Mouse (Mus musculus): ENCODE data around the gene Gm9970. TPM values are rescaled to one million over a fixed set of nuclear protein-coding genes. Genes with fewer than 3 reads are reported as not detected.

The Gm9970 gene
- polyA plus RNA-seq, 1 experiment from 2014 or later = 0.60 TPM

DNA sequence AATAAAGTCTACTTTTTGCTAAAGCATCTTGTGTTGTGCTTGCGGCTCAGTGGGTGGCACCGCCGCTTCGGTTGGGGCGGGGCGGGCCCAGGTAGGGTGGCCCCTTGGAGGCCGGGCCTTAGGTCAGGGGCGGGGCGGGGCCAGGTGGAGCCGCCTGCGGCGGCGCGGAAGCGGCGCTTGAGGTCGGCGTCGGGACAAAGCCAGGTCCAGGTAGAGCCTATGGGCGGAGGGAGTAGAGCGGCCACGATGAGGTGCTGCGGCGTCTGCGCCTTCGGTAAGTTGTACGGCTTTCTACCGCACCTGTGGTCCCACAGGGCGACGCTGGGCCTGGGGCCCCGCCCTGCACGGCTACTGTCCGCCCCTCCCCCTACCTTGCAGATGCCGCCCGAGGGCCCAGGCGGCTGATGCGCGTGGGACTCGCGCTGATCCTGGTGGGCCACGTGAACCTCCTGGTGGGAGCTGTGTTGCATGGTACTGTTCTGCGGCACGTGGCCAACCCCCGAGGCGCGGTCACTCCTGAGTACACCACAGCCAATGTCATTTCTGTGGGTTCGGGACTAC, 10.6 kb upstream of the Gm9970 start, which contains the start of gene Krtcap3:
TSS of gene Krtcap3 (plus strand) at position 151 of the 561 bp plus-strand sequence.
- H3K9me3 ChIP-seq (ENCODE audit: control insufficient read depth, low read length) = no peaks in the 10 kb centered on the region
- 13% methylated on average over 47 of the region's 47 CpGs for WGBS
- peak within 1 kb of the TSS; percentile 42 for H3K4me2 ChIP-seq (ENCODE audit: low read length)
- H3K27me3 ChIP-seq (replicated peaks; ENCODE audit: control insufficient read depth, insufficient read depth, low read length) = no peaks in the 10 kb centered on the region
- peaks cover 14% of the 10 kb centered on the region for H3K4me1 ChIP-seq (replicated peaks; ENCODE audit: control insufficient read depth, insufficient read depth, low read length)
- peak within 1 kb of the TSS; percentile 35 for H3K4me3 ChIP-seq (ENCODE audit: low read depth, low read length)
- DNase-seq (ENCODE audit: low spot score) (peak; percentile 81), ATAC-seq (replicated peaks; ENCODE audit: low FRiP score, low TSS enrichment, low read depth) (peak; percentile 89)
- H3K27ac ChIP-seq (ENCODE audit: low read depth) = peak within 1 kb of the TSS; percentile 67
- peaks cover 86% of the 10 kb centered on the region for H3K36me3 ChIP-seq (ENCODE audit: control insufficient read depth, insufficient read depth, low read length)
- peak within 1 kb of the TSS; percentile 39 for H3K9ac ChIP-seq (ENCODE audit: low read length)

DNA sequence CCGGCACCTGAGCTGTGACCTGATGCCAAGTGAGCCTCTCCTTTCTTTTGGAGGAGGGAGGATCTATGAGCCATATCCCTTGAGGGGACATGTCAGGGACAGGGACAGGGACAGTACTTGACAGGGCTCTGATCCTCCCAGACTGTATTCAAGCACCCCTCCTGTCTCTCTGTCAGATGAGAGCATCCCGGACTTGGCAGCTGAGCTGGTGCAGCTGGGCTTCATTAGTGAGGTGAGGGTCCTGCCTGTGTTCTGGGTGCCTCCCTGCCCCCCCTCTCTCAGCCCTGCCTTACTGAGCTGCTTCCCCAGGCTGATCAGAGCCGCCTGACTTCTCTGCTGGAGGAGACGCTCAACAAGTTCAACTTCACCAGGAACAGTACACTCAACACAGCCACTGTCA, 9.7 kb upstream of the Gm9970 start:
- H3K27me3 ChIP-seq (replicated peaks; ENCODE audit: control insufficient read depth, insufficient read depth, low read length) = no peaks in the 10 kb centered on the region
- H3K9me3 ChIP-seq (ENCODE audit: control insufficient read depth, low read length) = no peaks in the 10 kb centered on the region
- no peak overlapping the region for H3K4me2 ChIP-seq (ENCODE audit: low read length)
- no peak overlapping the region for H3K9ac ChIP-seq (ENCODE audit: low read length)
- peaks cover 91% of the 10 kb centered on the region for H3K36me3 ChIP-seq (ENCODE audit: control insufficient read depth, insufficient read depth, low read length)
- ATAC-seq (replicated peaks; ENCODE audit: low FRiP score, low TSS enrichment, low read depth) (no peak), DNase-seq (ENCODE audit: low spot score) (peak; percentile 57)
- peaks cover 14% of the 10 kb centered on the region for H3K4me1 ChIP-seq (replicated peaks; ENCODE audit: control insufficient read depth, insufficient read depth, low read length)
- no peak overlapping the region for H3K27ac ChIP-seq (ENCODE audit: low read depth)
- no peak overlapping the region for H3K4me3 ChIP-seq (ENCODE audit: low read depth, low read length)
- 57% methylated on average over 4 of the region's 4 CpGs for WGBS

DNA sequence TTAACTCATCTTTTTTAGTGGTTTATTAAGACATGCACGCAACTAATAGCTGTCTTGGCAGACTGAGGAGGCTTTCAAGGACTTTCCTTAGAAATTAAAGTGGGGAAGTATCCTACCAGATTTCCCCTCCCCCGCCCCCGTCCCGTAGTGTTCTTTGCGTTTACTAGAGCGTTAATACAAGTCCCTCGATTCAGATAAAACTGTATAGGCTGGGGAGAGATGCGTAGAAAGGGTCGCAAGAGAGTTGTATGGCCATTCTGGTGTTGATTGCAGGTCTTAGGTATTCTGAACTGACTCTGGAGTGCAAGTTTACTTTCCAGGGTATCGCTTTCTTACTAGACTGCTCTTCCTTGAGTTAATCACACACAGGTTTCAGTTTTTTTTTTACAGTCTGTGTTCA, 1.2 kb upstream of the Gm9970 start:
- Histone ChIP-seq H3K27me3 (replicated peaks; ENCODE audit: control insufficient read depth, insufficient read depth, low read length) (no peaks in the 10 kb centered on the region), H3K4me3 (ENCODE audit: low read depth, low read length) (peak overlapping the region; percentile 80), H3K27ac (ENCODE audit: low read depth) (no peak overlapping the region; the same call in 1 of the 2 replicates), H3K36me3 (ENCODE audit: control insufficient read depth, insufficient read depth, low read length) (peaks cover 37% of the 10 kb centered on the region), H3K9me3 (ENCODE audit: control insufficient read depth, low read length) (no peaks in the 10 kb centered on the region), H3K9ac (ENCODE audit: low read length) (peak overlapping the region; percentile 97), H3K4me2 (ENCODE audit: low read length) (peak overlapping the region; percentile 86), H3K4me1 (replicated peaks; ENCODE audit: control insufficient read depth, insufficient read depth, low read length) (peaks cover 8% of the 10 kb centered on the region)
- 25% methylated on average over 10 of the region's 10 CpGs for WGBS
- DNase-seq (ENCODE audit: low spot score) (no peak), ATAC-seq (replicated peaks; ENCODE audit: low FRiP score, low TSS enrichment, low read depth) (no peak)

DNA sequence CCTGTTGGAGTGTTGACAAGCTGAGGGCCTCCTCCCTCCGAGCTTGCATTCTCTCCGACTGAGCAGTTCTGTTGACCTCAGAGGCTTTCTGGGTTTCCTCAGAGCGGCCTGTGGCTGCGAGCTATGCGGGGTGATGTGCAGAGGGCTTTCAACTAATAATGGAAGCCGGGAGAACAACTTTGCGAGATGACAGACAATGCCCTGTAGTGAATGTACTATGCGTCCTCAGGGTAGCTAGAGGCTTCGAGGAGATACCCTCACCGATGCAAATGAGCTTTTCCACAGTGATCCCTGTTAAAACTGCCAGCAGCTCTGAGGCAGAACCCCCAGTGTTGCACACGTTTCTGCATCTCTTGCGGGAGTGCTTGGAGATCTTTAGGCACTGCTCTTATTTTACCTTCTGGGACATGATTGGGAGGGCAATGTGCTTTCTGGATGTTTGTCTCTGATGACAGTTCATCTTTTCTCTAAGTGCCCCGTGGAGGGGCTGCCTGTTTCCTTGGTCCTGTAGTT, 546 bp upstream of the Gm9970 start:
- Histone ChIP-seq H3K9me3 (ENCODE audit: control insufficient read depth, low read length) (no peaks in the 10 kb centered on the region), H3K9ac (ENCODE audit: low read length) (peak overlapping the region; percentile 97), H3K4me3 (ENCODE audit: low read depth, low read length) (peak overlapping the region; percentile 80), H3K4me2 (ENCODE audit: low read length) (peak overlapping the region; percentile 86), H3K27ac (ENCODE audit: low read depth) (peak overlapping the region; percentile 96), H3K27me3 (replicated peaks; ENCODE audit: control insufficient read depth, insufficient read depth, low read length) (no peaks in the 10 kb centered on the region), H3K4me1 (replicated peaks; ENCODE audit: control insufficient read depth, insufficient read depth, low read length) (peaks cover 8% of the 10 kb centered on the region), H3K36me3 (ENCODE audit: control insufficient read depth, insufficient read depth, low read length) (peaks cover 30% of the 10 kb centered on the region)
- no peak for ATAC-seq (replicated peaks; ENCODE audit: low FRiP score, low TSS enrichment, low read depth)
- WGBS = under 1% methylated on average over 13 of the region's 13 CpGs
- DNase-seq (ENCODE audit: low spot score) = no peak

DNA sequence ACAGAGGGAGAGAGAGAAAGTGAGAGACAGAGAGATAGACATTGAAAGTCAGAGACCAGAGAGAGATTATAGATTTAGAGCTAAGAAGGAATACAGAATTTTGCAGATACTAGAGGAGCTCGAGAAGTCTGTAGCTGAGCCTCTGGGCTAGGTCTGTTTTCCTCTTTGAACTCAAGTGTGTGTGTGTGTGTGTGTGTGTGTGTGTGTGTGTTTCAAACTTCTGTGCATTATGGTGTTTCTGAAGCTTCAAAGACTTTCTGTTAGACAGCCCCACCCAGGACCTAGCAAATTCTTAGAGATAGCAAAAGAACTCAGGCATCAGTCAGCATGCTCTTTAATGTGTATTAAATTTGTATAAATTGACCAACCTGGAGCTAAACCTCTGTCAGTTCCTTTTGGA, 14.4 kb downstream of the Gm9970 start:
- DNase-seq (ENCODE audit: low spot score) (no peak), ATAC-seq (replicated peaks; ENCODE audit: low FRiP score, low TSS enrichment, low read depth) (no peak)
- Histone ChIP-seq H3K27me3 (replicated peaks; ENCODE audit: control insufficient read depth, insufficient read depth, low read length) (no peaks in the 10 kb centered on the region), H3K4me2 (ENCODE audit: low read length) (no peak overlapping the region), H3K9me3 (ENCODE audit: control insufficient read depth, low read length) (no peaks in the 10 kb centered on the region), H3K4me3 (ENCODE audit: low read depth, low read length) (no peak overlapping the region), H3K36me3 (ENCODE audit: control insufficient read depth, insufficient read depth, low read length) (no peaks in the 10 kb centered on the region), H3K4me1 (replicated peaks; ENCODE audit: control insufficient read depth, insufficient read depth, low read length) (no peaks in the 10 kb centered on the region), H3K27ac (ENCODE audit: low read depth) (no peak overlapping the region), H3K9ac (ENCODE audit: low read length) (no peak overlapping the region)
- 77% methylated on average over 1 of the region's 1 CpGs for WGBS

GRCm38 (mm10) chr5:31222696-31223095, 18.3 kb downstream of the Gm9970 start:
- Histone ChIP-seq H3K27ac (ENCODE audit: low read depth) (no peak overlapping the region), H3K27me3 (replicated peaks; ENCODE audit: control insufficient read depth, insufficient read depth, low read length) (no peaks in the 10 kb centered on the region), H3K9ac (ENCODE audit: low read length) (no peak overlapping the region), H3K4me2 (ENCODE audit: low read length) (no peak overlapping the region), H3K4me3 (ENCODE audit: low read depth, low read length) (no peak overlapping the region), H3K4me1 (replicated peaks; ENCODE audit: control insufficient read depth, insufficient read depth, low read length) (peaks cover 6% of the 10 kb centered on the region; the same call in 1 of the 2 replicates), H3K36me3 (ENCODE audit: control insufficient read depth, insufficient read depth, low read length) (no peaks in the 10 kb centered on the region), H3K9me3 (ENCODE audit: control insufficient read depth, low read length) (no peaks in the 10 kb centered on the region)
- DNase-seq (ENCODE audit: low spot score) = no peak
- WGBS = 97% methylated on average over 9 of the region's 9 CpGs
- no peak for ATAC-seq (replicated peaks; ENCODE audit: low FRiP score, low TSS enrichment, low read depth)

- ATAC-seq (replicated peaks; ENCODE audit: low FRiP score, low TSS enrichment, low read depth) (0 out of 2 replicates have a peak, but pooled peaks have one; percentile 3), DNase-seq (ENCODE audit: low spot score) (no peak)
- peak overlapping the region; percentile 94 for H3K27ac ChIP-seq (ENCODE audit: low read depth)
- H3K27me3 ChIP-seq (replicated peaks; ENCODE audit: control insufficient read depth, insufficient read depth, low read length) = no peaks in the 10 kb centered on the region
- 15% methylated on average over 11 of the region's 11 CpGs for WGBS
- peak overlapping the region; percentile 93 for H3K9ac ChIP-seq (ENCODE audit: low read length)
- peaks cover 6% of the 10 kb centered on the region; the same call in 1 of the 2 replicates for H3K4me1 ChIP-seq (replicated peaks; ENCODE audit: control insufficient read depth, insufficient read depth, low read length)
- peak overlapping the region; percentile 98 for H3K4me3 ChIP-seq (ENCODE audit: low read depth, low read length)
- H3K4me2 ChIP-seq (ENCODE audit: low read length) = peak overlapping the region; percentile 85
- H3K36me3 ChIP-seq (ENCODE audit: control insufficient read depth, insufficient read depth, low read length) = no peaks in the 10 kb centered on the region
- H3K9me3 ChIP-seq (ENCODE audit: control insufficient read depth, low read length) = no peaks in the 10 kb centered on the region
Observed at GRCm38 (mm10) chr5:31221304-31221945, 19.6 kb downstream of the Gm9970 start.

- H3K4me2 ChIP-seq (ENCODE audit: low read length) = peak within 1 kb of the TSS; percentile 85
- H3K36me3 ChIP-seq (ENCODE audit: control insufficient read depth, insufficient read depth, low read length) = no peaks in the 10 kb centered on the region
- H3K4me3 ChIP-seq (ENCODE audit: low read depth, low read length) = peak within 1 kb of the TSS; percentile 98
- peak within 1 kb of the TSS; percentile 94 for H3K27ac ChIP-seq (ENCODE audit: low read depth)
- H3K4me1 ChIP-seq (replicated peaks; ENCODE audit: control insufficient read depth, insufficient read depth, low read length) = peaks cover 6% of the 10 kb centered on the region; the same call in 1 of the 2 replicates
- peak within 1 kb of the TSS; percentile 93 for H3K9ac ChIP-seq (ENCODE audit: low read length)
- WGBS = under 1% methylated on average over 56 of the region's 70 CpGs
- DNase-seq (ENCODE audit: low spot score) (peak; percentile 99), ATAC-seq (replicated peaks; ENCODE audit: low FRiP score, low TSS enrichment, low read depth) (peak; percentile 95)
- H3K27me3 ChIP-seq (replicated peaks; ENCODE audit: control insufficient read depth, insufficient read depth, low read length) = no peaks in the 10 kb centered on the region
- no peaks in the 10 kb centered on the region for H3K9me3 ChIP-seq (ENCODE audit: control insufficient read depth, low read length)
Observed at GRCm38 (mm10) chr5:31220448-31221303, 20.4 kb downstream of the Gm9970 start, which contains the start of gene Ppm1g. Ppm1g (minus strand) TSS chr5:31220687.

Measured in intestine, embryonic 14.5 days (tissue).